Mouse (Mus musculus): ENCODE results near the gene Hdhd3. TPM values are rescaled to one million over a fixed set of nuclear protein-coding genes. Genes with fewer than 3 reads are reported as not detected.
A peak's percentile ranks its signal among the peaks of the same experiment; 100 is the strongest.

Gene Hdhd3
- 28.3 and 35.8 TPM in 2 replicates for polyA plus RNA-seq (2012; rRNA removed)

DNA sequence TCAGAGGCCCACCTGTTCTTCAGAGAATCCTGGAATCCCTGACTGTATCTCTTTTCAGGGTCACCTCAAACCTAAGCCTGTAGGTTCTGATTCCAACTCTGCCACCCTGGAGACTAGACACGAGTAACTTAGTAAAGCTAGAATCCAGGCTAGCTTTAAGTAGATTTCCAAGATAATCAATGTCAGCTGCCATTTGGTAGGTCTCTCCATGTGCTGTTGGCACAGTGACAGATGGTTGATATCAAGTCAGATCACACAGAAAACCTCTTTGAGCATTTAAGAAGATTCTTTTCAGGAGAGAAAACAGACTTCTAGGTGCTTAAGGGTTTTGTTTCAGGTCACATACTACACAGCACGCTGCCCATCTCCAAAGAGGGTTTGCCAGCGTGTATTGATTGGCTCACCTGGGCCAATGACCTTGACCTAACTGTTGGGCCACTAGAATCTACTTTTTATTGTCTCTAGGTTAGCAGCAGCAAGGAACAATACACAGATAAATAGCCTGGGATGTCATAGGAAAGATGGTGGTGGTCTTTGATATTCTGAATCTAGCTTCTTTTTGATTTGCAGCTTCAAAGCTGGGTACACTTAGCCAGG is at the start of gene Hdhd3:
TSS of gene Hdhd3 (minus strand) at position 94 of the 597 bp plus-strand sequence.
- DNase-seq (ENCODE audit: low read depth), result no peak

DNA sequence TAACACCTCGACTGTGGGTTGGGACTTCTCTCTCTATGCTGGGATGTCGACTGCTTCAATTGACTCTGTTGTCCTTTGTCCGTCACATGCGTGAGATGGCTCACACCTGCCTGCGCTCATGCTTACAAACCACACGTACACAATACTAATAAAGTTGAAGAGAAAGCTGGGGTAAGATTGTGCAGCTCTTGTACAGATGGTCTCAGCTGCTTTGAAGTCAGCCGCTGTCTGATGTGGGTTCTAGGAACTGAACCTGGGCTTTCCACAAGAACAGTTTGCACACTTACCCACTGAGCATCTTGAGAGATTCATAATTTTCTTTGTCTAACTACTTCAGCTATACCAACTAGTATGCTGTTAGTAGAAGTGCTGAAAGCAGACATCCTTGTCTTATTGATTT is 48.7 kb upstream of the Hdhd3 start:
- no peak for DNase-seq (ENCODE audit: low read depth)

DNA sequence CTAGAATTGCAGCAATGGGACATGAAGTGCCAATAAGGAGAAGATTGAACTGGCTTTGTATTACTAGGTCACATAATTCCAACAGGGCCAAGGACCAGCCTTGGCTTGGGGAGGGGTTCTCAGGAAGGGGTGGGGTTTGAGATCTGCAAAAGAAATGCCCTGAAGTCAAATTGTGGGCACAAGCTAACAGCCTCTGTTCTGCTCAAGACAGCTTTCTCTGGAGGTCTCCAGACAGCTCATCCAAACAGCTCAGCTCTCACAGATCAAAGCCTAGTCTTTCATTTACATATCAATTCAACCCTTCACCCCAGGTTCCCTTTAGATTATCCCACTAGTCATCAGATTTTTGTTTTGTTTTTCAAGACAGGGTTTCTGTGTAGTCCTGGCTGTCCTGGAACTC is 41.5 kb upstream of the Hdhd3 start:
- DNase-seq (ENCODE audit: low read depth), result no peak

DNA sequence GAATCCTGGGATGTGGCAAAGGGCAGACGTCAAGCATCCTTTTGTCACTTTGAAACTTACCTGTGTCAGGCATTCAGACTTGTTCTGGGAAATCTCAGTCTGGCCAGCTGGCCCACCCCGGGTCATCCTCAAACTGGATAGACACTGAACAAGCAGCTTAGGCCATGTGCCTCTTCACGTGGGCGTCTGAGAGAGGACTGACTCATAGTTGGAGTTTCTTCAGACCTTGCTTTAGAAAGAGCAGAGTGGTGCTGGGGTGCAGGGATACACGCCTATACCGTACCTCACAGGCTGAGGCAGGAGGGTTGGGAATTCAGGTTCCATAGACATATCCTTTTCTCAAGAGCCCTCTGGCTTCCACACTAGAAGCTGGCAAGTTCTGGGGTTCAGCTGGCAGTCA is 40.5 kb upstream of the Hdhd3 start:
- DNase-seq (ENCODE audit: low read depth), result no peak

DNA sequence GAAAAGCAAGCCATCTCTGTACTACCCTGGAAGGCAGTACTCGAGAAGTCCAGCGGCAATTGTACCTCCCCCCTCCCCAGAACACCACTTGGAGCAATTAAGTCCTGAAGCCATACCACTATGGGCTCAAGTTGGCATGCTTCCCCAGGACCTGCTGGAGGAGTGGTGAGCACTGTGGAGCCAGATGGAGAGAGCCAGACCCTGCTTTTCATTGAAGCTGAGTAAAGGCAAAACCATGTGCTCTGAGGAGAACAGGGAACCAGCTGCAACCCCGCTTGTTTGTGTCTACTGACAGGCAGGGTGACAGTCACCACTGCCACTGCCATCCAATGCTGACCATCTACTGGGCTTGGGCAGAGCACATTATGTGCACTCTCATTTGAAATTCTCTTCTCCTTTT is 38.5 kb upstream of the Hdhd3 start:
- no peak for DNase-seq (ENCODE audit: low read depth)

DNA sequence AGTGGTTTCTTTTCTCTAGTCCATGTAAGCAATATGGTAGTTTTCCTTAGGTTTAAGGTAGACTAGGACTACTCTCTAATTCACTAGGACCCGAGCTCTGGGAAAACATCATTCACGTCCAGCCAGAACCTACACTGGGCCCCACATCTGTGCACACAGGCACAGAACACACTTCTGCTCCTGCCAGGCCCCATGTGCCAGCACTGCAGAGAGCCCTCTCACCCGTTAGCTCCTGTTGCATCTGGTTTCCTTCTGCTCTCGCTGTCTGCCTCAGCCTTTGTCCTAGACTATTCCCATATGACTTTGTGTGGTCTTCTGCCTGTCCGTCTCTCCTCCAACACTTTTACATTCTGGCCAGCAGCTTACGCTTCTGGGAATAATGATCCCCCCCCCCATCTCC is 30.5 kb upstream of the Hdhd3 start:
- DNase-seq (ENCODE audit: low read depth), result no peak

DNA sequence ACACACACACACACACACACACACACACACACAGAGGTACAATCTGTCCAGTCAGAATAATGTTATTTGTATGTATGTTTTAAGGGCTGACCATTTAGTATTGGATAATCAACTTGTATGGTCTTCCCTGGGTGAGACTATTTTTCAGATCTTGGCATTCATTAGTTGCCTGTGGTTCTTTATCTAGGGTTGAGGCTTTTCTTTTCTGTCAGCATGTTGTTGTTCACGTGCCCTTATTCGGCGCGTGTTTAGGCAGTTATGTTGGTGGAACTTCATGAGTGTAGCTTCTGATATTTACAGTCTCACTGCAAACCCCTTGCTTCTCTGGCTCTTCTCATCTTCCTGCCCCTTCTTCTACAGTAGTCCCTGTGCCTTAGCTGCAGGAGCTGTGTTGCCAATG is 24.4 kb upstream of the Hdhd3 start:
- DNase-seq (ENCODE audit: low read depth), result no peak

DNA sequence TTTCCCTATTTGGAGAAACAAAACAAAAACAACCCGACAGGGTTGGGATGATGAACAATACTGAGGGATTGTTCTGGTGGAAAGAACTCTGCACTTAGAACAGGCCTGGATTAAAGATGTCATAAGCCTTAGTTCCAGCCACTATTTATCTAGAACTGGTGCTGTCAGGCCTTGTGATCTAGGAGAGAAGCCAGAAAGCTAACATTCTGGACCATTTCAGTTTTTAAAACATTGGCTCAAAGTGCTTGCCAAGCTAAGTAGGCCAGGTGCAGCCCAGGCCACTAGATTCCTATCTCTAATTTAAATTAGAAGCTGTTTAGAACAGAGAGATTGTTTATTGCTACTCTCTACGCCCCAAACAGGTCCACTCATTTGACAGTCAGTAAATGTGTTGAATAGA is 23.0 kb upstream of the Hdhd3 start:
- no peak for DNase-seq (ENCODE audit: low read depth)

DNA sequence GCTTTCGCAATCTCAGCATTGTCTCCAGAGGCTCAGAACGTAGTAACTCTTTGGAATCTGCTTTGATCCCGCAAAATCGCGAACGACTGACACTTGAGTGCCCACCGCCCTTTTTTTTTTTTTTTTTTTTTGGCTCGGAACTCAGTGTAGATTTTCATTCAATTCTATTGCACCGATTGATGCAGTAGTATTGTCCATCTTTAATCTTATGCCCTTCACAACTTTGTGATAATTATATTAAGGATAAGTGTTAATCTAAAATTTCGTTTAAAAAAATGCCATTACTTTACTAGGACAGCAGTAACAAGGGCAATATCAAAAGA is 22.2 kb upstream of the Hdhd3 start:
- no peak for DNase-seq (ENCODE audit: low read depth)

DNA sequence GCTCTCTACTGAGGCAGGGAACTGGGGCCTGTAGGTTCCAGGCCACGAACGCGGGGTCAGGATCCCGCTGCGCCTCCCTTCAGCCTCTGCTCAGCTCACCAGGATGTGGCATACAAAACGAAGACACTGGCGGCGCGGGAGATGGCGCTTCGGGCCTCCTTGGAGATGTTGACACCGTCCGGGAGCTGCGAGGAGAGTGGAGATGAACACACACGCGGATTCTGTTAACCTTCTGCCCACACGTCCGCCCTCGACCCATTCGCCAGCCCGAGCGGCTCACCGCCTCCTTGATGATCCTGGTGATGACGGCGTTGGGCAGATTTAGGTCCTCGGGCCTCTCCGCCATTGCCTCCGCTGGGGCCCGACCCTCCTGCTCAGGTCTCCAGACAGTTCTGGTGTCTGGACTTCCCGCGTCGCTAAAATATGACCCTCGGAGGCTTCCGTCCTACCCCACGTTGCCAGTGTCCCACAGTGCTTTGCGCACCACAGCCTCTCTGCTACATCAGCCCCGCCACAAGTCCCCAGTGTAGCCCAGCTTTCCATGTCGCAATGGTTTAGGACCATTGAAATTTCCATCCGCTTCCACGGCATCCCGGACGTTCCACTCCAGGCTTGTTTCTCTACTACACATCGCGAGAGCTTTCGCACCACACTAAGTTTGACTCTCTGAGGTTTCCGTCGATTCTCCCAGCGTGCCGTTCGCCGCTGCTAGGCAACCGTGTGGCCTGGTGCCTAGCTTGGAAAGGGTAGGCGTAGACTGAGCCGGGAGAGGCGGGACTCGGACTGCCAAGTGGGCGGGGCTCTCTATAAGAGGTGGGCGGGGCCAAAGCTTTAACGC is 21.6 kb upstream of the Hdhd3 start, which contains the start of the genes Pole3 and 4933430I17Rik:
TSS of gene Pole3 (minus strand) at position 418 of the 838 bp plus-strand sequence.
TSS of gene 4933430I17Rik (plus strand) at position 719 of the 838 bp plus-strand sequence.
- DNase-seq (ENCODE audit: low read depth), result peak; percentile 66

DNA sequence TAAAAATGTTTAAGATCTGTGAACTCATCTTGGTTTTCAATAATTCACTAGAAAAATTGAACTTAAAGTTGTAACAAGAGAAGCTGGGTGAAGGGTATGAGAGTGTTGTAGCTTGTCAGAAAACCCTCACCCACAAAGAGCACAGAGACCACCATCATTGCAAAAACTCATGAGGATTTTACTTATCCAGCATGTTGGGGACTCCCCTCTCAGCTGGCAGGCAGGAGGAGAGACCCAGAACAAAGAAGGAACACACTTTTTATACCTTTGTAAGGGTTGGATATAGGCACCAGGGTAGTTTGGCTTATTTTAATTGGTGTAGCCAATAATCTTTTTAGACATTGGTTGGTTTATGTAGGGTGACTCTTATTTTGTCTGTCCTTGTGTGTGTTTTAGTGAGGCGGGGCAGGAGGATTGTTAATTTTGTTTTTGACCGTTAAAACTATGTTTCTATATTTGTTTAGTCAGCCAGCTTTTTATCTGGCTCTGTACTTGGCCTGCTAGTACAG is 17.7 kb upstream of the Hdhd3 start:
- no peak for DNase-seq (ENCODE audit: low read depth)

DNA sequence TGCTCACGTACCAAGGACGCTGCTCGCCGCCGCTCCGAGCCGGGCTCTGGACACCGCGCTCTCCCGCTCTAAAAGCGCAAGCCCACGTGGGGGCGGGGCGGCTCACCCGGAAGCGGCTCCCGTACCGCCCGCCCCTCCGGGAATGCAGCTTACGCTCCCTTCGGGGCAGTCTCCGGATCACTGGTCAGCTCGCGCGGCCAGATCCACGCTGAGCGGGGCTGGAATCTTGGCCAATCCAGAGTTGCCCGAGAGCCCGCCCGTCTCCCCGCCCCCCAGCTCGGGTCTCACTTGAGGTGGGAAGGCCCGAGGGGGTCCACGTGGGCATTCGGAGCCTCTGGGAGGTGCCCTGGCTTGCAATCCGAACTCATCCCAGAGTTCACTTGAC is 16.6 kb upstream of the Hdhd3 start, which contains the start of gene Alad:
TSS of gene Alad (minus strand) at position 70 of the 385 bp plus-strand sequence.
- DNase-seq (ENCODE audit: low read depth), result no peak

DNA sequence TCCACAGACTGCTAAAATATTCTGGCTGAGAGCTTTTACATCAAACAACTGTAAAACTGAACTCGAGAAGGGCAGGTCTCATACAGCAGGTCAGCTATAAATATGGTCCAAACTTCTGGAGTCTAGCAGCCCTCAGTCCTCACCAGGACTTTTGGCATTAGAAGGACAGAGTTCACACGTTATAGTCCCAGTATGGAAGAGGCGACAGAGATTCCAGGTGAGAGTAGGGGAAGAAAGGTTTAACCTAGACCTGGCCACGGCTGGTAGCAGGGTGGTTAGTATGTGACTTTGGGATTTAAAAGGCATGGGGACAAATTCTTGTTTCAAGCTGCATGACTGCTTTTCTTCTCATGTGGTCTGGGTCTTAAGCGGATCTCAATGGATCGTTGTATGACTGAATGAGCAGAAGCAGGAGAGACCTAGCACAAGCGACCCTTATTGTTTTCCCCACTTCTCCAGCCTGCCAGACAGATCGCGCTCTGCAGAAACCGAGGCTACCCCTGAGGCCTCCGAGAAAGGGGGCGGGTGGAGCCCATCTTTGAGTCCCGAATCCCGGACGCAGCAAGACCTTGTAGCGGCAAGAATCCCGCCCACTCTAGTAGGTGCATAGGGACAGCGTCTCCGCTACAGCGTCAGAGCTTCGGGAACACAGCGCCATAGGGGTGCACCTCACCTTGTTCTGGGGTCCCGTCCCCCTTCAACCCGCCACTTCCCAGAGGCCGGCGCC is 16.0 kb upstream of the Hdhd3 start:
- no peak for DNase-seq (ENCODE audit: low read depth)

DNA sequence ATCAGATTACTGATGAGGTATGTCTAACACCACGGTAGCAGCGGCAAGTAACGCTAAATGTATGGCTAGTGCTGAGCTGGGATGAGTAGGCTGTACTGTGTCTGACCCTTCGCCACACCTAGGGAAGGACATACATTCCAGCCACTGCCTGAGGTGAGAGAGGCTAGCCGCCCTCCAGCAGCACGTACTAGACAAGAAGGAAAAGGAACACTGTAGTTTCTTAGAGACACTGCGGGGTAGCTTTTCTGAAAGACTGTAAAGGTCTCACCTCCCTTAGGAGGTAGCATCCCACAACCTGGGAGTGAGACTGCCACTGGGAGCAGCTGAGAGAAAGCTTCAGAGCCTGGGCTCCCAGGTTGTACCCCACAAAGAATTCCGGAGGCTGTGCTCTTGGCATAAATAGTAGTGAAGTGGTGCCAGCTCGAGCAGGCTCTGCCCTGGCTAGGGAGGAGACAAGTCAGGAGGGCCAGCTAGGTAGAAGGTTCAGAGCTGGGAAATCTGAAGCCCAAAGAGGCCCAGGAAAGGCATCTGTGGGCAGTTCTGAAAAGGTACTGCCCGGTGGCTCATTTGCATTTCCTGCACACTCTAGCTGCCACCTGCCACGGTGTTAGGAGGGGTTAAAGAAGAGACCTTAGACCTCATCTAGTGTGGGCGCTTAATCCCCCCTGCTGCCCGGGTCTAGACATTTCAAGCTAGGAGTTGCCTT is 15.3 kb upstream of the Hdhd3 start:
- DNase-seq (ENCODE audit: low read depth), result no peak

DNA sequence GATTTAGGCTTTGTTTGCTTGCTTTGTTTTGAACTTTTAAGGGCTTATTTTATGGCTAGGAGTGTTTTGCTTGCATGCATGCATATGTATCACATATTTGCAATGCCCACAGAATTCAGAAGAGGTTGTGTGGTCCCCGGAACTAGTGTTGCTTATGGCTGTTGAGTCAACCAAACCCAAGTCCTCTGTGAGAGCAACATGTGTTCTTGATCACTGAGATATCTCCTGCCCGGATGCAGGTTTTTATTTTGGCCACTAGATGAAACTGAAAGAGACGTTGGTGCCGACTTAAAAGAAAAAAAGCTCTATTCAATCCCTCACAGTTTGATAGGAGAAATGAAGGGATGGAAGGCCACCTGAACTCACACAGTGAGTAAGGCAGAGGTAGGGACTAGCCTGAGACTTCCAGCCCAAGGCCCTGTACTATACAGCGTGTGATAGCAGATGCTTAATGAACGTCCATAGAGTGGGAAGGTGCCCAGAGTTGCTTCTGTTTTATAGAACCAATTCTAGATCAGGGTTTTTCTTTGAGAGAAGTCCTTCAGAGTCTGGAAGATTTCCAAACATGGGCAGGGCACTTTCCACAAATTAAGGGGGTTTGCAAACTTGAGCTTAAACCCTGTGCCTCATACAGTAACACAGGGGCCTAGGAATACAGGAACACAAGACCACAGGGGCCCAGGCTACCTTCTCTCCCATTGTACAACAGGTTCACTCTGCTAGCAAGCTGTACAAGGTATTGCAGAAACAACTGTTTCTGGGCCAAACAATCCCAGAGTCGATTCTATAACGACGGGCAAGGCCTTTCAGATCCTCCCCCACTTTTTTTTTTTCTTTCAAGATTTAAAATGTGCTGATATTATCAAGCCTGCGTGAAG is 14.5 kb upstream of the Hdhd3 start:
- peak; percentile 71 for DNase-seq (ENCODE audit: low read depth)

DNA sequence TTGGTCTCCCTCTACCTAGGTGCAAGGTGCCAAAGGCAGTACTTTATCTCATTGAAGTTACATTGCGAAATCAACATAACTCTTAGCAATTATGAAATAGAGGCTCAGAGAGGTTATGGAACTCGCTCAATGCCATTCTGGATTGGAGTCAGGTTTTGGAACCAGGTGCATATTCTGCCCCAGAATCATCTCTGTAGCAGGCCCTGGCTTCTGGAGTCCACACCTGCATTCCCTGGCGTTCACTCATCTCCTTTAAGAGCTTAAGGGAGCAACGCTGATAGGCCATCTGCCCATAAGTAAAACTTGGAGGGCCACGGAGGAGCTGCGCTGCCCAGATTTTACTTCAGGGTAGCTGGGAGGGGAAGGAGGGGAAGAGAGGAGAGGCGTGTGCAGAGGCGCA is 13.8 kb upstream of the Hdhd3 start:
- DNase-seq (ENCODE audit: low read depth), result peak; percentile 70

DNA sequence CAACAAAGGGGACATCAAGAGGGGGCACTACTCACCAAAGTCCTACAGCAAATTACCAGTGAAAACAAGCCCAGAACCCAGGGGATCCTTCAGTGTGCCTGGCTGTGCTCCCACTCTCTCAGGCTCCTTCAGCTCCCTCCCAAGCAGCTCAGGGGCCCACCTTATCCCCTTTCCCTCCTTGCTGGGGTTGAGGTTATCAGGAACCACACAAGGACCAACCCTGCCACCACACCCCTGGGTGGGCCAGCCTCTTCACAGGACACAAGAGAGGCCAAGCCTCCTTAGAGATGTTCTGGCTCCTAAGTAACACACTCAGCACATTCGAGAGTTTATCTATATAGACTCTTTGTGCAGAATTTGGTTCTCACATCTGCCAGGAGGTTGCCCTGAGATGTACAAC is 13.3 kb upstream of the Hdhd3 start:
- DNase-seq (ENCODE audit: low read depth), result no peak

DNA sequence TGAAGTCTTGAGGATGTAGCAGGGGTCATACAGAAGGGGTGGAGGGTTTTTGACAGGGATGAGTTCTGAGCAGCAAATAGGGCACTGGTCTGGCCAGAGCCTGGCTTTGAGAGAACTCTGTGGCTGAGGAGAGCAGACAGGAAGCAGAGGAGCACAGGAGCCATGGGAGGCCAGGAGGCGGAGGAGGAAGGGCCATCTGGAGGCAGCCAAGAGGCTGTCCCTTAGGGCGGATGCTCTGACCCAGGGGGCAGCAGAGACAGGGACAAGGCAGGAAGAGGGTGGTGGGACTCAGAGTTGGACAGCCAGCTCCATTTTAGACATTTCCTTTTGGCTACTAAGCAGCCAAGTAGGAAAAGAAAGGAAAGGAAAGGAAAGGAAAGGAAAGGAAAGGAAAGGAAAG is 12.8 kb upstream of the Hdhd3 start:
- no peak for DNase-seq (ENCODE audit: low read depth)

DNA sequence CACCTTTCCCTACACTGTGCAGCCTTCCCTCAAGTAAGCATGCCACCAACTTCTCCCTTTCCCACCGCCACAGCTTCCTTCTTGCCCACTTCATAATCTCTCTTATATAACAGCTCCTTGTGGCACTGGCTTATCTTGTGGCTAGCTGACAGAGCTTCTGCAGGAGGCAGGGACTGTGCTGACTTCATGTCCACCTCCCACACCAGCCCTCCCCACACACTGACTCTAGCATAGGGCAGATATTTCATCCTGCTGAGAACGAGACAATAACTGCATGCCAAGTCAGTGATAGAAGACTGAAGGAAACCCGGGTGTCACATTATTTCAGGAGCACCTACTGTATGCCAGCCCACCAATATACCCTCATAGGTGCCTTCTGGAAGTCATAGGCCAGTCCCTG is 12.2 kb upstream of the Hdhd3 start:
- DNase-seq (ENCODE audit: low read depth), result no peak

DNA sequence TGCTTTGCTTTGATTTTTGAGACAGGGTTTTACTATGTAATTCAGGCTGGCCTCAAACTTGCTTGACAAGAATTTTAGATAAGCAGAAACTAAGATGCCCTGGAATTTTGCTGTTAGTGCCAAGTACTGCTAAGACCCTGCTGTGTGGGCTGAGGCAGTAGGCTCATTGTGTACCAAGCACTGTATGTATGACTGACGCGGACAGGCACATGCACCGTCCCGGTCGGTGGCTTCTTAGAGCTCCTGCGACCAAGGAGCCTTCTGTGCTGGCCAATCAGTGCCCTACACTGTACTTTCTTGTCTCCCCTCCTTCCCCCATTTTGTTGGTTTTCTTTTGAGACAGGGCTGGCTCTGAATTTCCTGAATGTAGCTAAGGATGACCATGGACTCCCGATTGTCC is 11.7 kb upstream of the Hdhd3 start:
- DNase-seq (ENCODE audit: low read depth), result no peak

DNA sequence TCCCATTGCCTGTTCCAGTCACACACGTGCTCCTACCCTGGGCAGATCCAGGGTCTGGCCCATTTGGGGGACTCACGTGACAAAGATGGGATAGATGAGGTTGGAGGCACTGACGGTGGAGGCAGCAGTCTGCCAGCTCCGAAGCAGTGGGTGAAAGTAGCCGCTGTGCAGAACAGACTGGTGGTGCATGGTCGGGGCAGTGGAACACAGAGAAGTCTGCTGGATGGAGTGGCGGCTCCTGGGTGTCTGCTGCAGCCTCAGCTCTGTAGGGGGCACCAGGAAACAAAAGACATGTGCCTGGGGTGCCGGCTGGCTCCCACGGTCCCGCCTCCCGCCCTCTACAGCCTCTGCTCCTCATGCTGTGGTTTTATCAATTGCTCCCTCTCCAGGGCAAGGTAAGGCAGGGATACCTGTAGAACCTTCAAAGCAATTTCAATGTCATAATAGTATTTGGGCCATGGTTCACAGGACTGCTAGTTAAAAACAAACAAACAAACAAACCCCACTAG is 10.8 kb upstream of the Hdhd3 start:
- no peak for DNase-seq (ENCODE audit: low read depth)
